Mouse (Mus musculus) frontal cortex, adult 2 months (tissue): ENCODE measurements at regions not wholly inside any gene's neighbourhood (a gene's known extent, or its start where the extent isn't known, plus 50 kb on each side); places are given as distances from the start of the nearest gene placed in this dataset.

Experiments
- DNase-seq, 2 experiments: peaks; one replicate each; pipeline ENCODE4 v3.0.0; 2022; ENCODE audit warnings: low spot score in 1 of 2; ENCODE audit errors: extremely low spot score in 1 of 2

GRCm38 (mm10) chr17:88297520-88297919 lies 143.0 kb upstream of the Foxn2 start:
- DNase-seq: no peak

- peak in 1 of 2 experiments; percentile 32 for DNase-seq
Measured at GRCm38 (mm10) chr17:88303991-88304390, 136.5 kb upstream of the Foxn2 start.

- no peak for DNase-seq
Measured at GRCm38 (mm10) chr17:88305165-88305564, 135.3 kb upstream of the Foxn2 start.

- DNase-seq: no peak
Measured at GRCm38 (mm10) chr17:88306325-88306724, 134.2 kb upstream of the Foxn2 start.

GRCm38 (mm10) chr17:88307082-88307481 lies 133.4 kb upstream of the Foxn2 start:
- DNase-seq: no peak

- no peak for DNase-seq
Measured at GRCm38 (mm10) chr17:88307826-88308225, 132.7 kb upstream of the Foxn2 start.

GRCm38 (mm10) chr17:88312876-88313275 lies 127.6 kb upstream of the Foxn2 start:
- no peak for DNase-seq

GRCm38 (mm10) chr17:88316213-88316967 lies 124.1 kb upstream of the Foxn2 start:
- DNase-seq: no peak

GRCm38 (mm10) chr17:88317311-88317710 lies 123.2 kb upstream of the Foxn2 start:
- DNase-seq: no peak

- DNase-seq: no peak
Measured at GRCm38 (mm10) chr17:88317806-88318205, 122.7 kb upstream of the Foxn2 start.

- no peak for DNase-seq
Measured at GRCm38 (mm10) chr17:88318207-88318791, 122.2 kb upstream of the Foxn2 start.

- no peak for DNase-seq
Measured at GRCm38 (mm10) chr17:88318936-88319335, 121.6 kb upstream of the Foxn2 start.

- no peak for DNase-seq
Measured at GRCm38 (mm10) chr17:88320686-88321085, 119.8 kb upstream of the Foxn2 start.

- no peak for DNase-seq
Measured at GRCm38 (mm10) chr17:88325326-88325909, 115.1 kb upstream of the Foxn2 start.

GRCm38 (mm10) chr17:88325910-88326739 lies 114.4 kb upstream of the Foxn2 start:
- DNase-seq: peak; percentile 36 to 38

- DNase-seq: no peak
Measured at GRCm38 (mm10) chr17:88326740-88327123, 113.8 kb upstream of the Foxn2 start.

GRCm38 (mm10) chr17:88327791-88328190 lies 112.7 kb upstream of the Foxn2 start:
- DNase-seq: no peak

GRCm38 (mm10) chr17:88328807-88329206 lies 111.7 kb upstream of the Foxn2 start:
- no peak for DNase-seq

- DNase-seq: peak; percentile 16 to 55
Measured at GRCm38 (mm10) chr17:88329715-88330114, 110.8 kb upstream of the Foxn2 start.

GRCm38 (mm10) chr17:88330129-88330528 lies 110.4 kb upstream of the Foxn2 start:
- DNase-seq: no peak

- no peak for DNase-seq
Measured at GRCm38 (mm10) chr17:88333816-88334215, 106.7 kb upstream of the Foxn2 start.
